Mouse (Mus musculus) heart, postnatal 0 days (tissue): ENCODE data around the gene Krt26. TPM values are rescaled to one million over a fixed set of nuclear protein-coding genes. Genes with fewer than 3 reads are reported as not detected.

ENCODE experiments used
- ATAC-seq: fragments of 200-750 bp; cut with Nextera tagmentation; 2 replicates; pipeline ENCODE4 v1.8.0; 2017; ENCODE audit warnings: low read depth, moderate number of reproducible peaks, moderate library complexity; ENCODE audit not compliant: insufficient read depth
- DNase-seq: peaks from one replicate; pipeline ENCODE4 v3.0.0-alpha.2; 2016; ENCODE audit warnings: low spot score
- H3K27ac ChIP-seq: fragments of 300-500 bp; sonication (generic); 2 replicates; pipeline ENCODE4 v1.5.1; 2014; ENCODE audit warnings: low read depth, mild to moderate bottlenecking
- H3K27me3 ChIP-seq: fragments of 300-500 bp; sonication (generic); 2 replicates; pipeline ENCODE4 v1.6.1; 2014; ENCODE audit warnings: low read length, mixed read lengths; ENCODE audit not compliant: control insufficient read depth, insufficient read depth
- H3K36me3 ChIP-seq: fragments of 300-500 bp; sonication (generic); replicated peaks from 2 replicates; pipeline ENCODE4 v1.6.1; 2014; ENCODE audit warnings: low read length, mixed read lengths; ENCODE audit not compliant: control insufficient read depth, insufficient read depth
- H3K4me1 ChIP-seq: fragments of 300-500 bp; sonication (generic); 2 replicates; pipeline ENCODE4 v1.6.1; 2014; ENCODE audit warnings: antibody characterized with exemption; ENCODE audit not compliant: control insufficient read depth, insufficient read depth
- H3K4me2 ChIP-seq: fragments of 300-500 bp; sonication (generic); 2 replicates; pipeline ENCODE4 v1.6.1; 2014; ENCODE audit warnings: low read depth, mild to moderate bottlenecking, low read length, moderate library complexity
- H3K4me3 ChIP-seq: fragments of 300-500 bp; sonication (generic); 2 replicates; pipeline ENCODE4 v1.5.1; 2014; ENCODE audit warnings: low read depth, low read length
- H3K9ac ChIP-seq: fragments of 300-500 bp; sonication (generic); replicated peaks from 2 replicates; pipeline ENCODE4 v1.6.1; 2014; ENCODE audit warnings: low read depth, low read length, mixed read lengths
- H3K9me3 ChIP-seq: fragments of 300-500 bp; sonication (generic); replicated peaks from 2 replicates; pipeline ENCODE4 v1.6.1; 2016; ENCODE audit warnings: low read length; ENCODE audit not compliant: control insufficient read depth
- CTCF ChIP-seq: IDR thresholded peaks from 2 replicates; pipeline ENCODE4 v1.5.1; 2016; ENCODE audit warnings: antibody characterized with exemption, control low read depth, low read depth
- EP300 ChIP-seq: IDR thresholded peaks from 2 replicates; pipeline ENCODE4 v1.6.1; 2016; ENCODE audit warnings: antibody characterized with exemption, low read depth
- WGBS: fragments of 180-500 bp; shearing (Covaris S2); extraction: QIAGEN DNeasy Blood & Tissue Kit; methylation state at CpG from one replicate; pipeline ENCODE4 v1.1.7; 2014; 5-methylcytosine and 5-hydroxymethylcytosine counted together
- polyA plus RNA-seq: library from polyadenylated mRNA; unstranded; fragments of >200 nt; fragmentation: Nextera tagmentation; extraction: Ambion mirVana; gene quantifications from 2 replicates; pipeline ENCODE4 v1.2.1, GENCODE M21; 2015
- total RNA-seq: library from RNA; depleted of rRNA; stranded (reverse); fragments of >200 nt; gene quantifications from 2 replicates; pipeline ENCODE4 v1.2.3, GENCODE M21; 2014; ENCODE audit warnings: low replicate concordance

The Krt26 gene
- total and polyA plus RNA-seq, 2 experiments from 2014 or later, result not detected

GRCm38 (mm10) chr11:99369229-99369628 is 31.5 kb upstream of the Krt26 start:
- H3K9me3 ChIP-seq, result no peaks in the 10 kb centered on the region
- H3K9ac ChIP-seq, result no peak overlapping the region
- DNase-seq (no peak), ATAC-seq (no peak)
- H3K27ac ChIP-seq, result no peak overlapping the region
- H3K4me1 ChIP-seq, result no peaks in the 10 kb centered on the region
- no peaks in the 10 kb centered on the region for H3K27me3 ChIP-seq
- no peak for TF ChIP-seq EP300
- peak; percentile 47 for TF ChIP-seq CTCF
- no peak overlapping the region for H3K4me3 ChIP-seq
- no peaks in the 10 kb centered on the region for H3K36me3 ChIP-seq
- 6% methylated on average over 3 of the region's 3 CpGs for WGBS
- no peak overlapping the region for H3K4me2 ChIP-seq

GRCm38 (mm10) chr11:99366791-99367190 is 29.0 kb upstream of the Krt26 start:
- DNase-seq, result no peak
- H3K36me3 ChIP-seq, result no peaks in the 10 kb centered on the region
- H3K9ac ChIP-seq, result no peak overlapping the region
- no peak overlapping the region for H3K4me2 ChIP-seq
- no peak for ATAC-seq
- H3K9me3 ChIP-seq, result no peaks in the 10 kb centered on the region
- H3K4me1 ChIP-seq, result no peaks in the 10 kb centered on the region
- TF ChIP-seq EP300 (no peak), CTCF (no peak)
- H3K27ac ChIP-seq, result no peak overlapping the region
- 36% methylated on average over 10 of the region's 10 CpGs for WGBS
- H3K4me3 ChIP-seq, result no peak overlapping the region
- H3K27me3 ChIP-seq, result no peaks in the 10 kb centered on the region

DNA sequence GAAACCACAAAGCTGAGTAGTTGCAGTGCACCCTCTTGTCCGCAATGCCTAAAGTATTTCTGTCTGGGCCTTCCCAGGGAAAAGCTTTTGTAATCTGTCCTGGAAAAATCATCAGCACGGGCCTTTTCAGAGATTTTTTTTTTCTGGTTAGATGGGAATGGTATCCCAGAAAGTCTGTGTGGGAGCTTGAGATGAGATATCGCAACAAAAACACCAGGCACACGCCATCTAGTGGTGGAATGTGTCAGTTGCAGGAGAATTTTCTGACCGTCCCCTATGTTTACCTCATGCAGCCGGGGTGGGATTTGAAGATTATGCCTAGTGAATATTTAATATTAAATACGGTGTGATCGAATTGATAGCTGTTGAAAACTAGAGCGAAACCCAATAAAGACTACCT is 26.6 kb upstream of the Krt26 start:
- DNase-seq (peak; percentile 13), ATAC-seq (no peak)
- Histone ChIP-seq H3K36me3 (no peaks in the 10 kb centered on the region), H3K27me3 (no peaks in the 10 kb centered on the region), H3K9ac (no peak overlapping the region), H3K4me2 (no peak overlapping the region), H3K4me3 (no peak overlapping the region), H3K27ac (no peak overlapping the region), H3K9me3 (no peaks in the 10 kb centered on the region), H3K4me1 (no peaks in the 10 kb centered on the region)
- TF ChIP-seq CTCF (peak; percentile 63), EP300 (no peak)
- WGBS, result 24% methylated on average over 9 of the region's 9 CpGs

DNA sequence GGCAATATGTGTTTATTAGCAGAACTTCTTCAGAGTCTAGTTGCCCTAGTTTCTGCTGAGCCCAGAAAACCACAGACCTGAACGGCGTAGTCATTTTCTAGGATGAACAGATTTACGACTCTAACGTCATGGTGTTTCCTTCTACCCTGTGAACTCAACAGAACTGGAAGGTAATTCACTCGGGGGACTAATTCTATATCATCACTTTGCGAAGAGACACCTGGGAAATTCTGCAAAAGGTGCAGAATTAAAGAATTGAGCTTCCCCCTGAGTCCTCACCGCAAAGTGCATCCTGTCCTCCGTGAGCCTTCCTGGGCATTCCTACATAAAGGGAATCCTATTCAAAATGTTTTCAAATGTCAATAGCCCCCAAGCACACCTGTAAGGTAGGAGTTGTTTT is 23.7 kb upstream of the Krt26 start:
- H3K4me2 ChIP-seq, result no peak overlapping the region
- no peak overlapping the region for H3K27ac ChIP-seq
- H3K9me3 ChIP-seq, result no peaks in the 10 kb centered on the region
- H3K4me1 ChIP-seq, result no peaks in the 10 kb centered on the region
- H3K36me3 ChIP-seq, result no peaks in the 10 kb centered on the region
- TF ChIP-seq EP300, result no peak
- TF ChIP-seq CTCF, result no peak
- ATAC-seq (no peak), DNase-seq (no peak)
- H3K27me3 ChIP-seq, result no peaks in the 10 kb centered on the region
- WGBS, result 81% methylated on average over 8 of the region's 8 CpGs
- H3K4me3 ChIP-seq, result no peak overlapping the region
- no peak overlapping the region for H3K9ac ChIP-seq

DNA sequence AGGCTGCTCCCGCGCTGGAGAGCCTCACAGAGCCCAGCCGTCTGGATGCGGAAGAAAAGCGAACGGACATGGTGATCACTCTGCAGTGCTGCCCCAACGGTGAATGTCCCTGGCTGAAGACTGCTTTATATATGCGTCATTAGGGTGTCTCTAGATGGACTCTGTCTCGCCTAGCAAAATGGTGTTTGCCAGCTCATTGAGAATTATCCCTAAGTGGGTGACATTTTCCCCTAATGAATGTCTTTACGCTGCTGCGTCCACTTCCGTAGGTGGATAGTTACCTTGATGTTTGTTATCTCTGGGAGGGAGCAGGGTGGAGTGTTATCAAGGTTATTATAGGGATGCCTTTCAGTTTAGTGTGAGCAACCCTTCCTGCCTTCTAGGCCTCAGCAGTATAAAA is 13.2 kb upstream of the Krt26 start, which contains the start of gene Krt27:
Krt27 (minus strand) TSS at position 101 of the 400 bp plus-strand sequence.
- ATAC-seq (no peak), DNase-seq (no peak)
- Histone ChIP-seq H3K4me1 (no peaks in the 10 kb centered on the region), H3K9me3 (no peaks in the 10 kb centered on the region), H3K9ac (no peak within 1 kb of the TSS), H3K27me3 (peaks cover 4% of the 10 kb centered on the region; the same call in 1 of the 2 replicates), H3K4me2 (no peak within 1 kb of the TSS), H3K36me3 (no peaks in the 10 kb centered on the region), H3K4me3 (no peak within 1 kb of the TSS), H3K27ac (no peak within 1 kb of the TSS)
- TF ChIP-seq EP300 (no peak), CTCF (no peak)
- 65% methylated on average over 12 of the region's 12 CpGs for WGBS

DNA sequence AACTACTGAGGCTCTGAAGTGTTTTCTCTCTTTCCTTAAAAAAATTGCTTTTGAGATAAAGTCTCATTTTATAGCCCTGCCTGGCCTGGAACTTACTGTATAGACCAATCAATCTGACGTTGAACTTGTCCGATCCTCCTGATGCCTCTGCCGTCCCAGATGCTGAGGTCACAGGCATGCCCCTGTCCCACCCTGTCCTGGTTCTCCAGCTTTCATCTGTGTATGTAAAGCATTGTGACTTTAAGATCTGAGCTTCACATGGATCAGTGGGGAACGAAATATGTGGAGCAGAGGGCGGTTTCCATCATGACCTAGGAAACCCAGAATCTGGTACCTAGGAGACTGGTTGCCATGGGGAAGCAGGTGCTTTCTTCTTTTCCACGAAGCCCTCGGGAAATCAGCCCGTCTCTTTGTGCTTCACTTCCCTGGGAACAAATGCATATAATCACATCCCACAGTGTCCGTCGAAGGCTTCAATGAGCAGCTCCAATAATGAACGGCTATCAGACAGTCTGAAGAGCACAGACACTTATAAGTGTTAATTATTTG is 1.6 kb upstream of the Krt26 start:
- ATAC-seq (no peak), DNase-seq (no peak)
- H3K4me1 ChIP-seq, result no peaks in the 10 kb centered on the region
- H3K36me3 ChIP-seq, result no peaks in the 10 kb centered on the region
- no peaks in the 10 kb centered on the region for H3K27me3 ChIP-seq
- no peak overlapping the region for H3K9ac ChIP-seq
- TF ChIP-seq EP300 (no peak), CTCF (no peak)
- WGBS, result 82% methylated on average over 11 of the region's 11 CpGs
- H3K27ac ChIP-seq, result no peak overlapping the region
- H3K4me3 ChIP-seq, result no peak overlapping the region
- no peak overlapping the region for H3K4me2 ChIP-seq
- no peaks in the 10 kb centered on the region for H3K9me3 ChIP-seq
